Mouse (Mus musculus): ENCODE measurements around the gene Cd248. TPM values are rescaled to one million over a fixed set of nuclear protein-coding genes. Genes with fewer than 3 reads are reported as not detected.

The Cd248 gene
- polyA plus RNA-seq, 1 experiment = 5.8 TPM

GRCm38 (mm10) chr19:5051515-5051914 lies 16.4 kb upstream of the Cd248 start:
- peak overlapping the region; percentile 84 for H3K27ac ChIP-seq (ENCODE audit: insufficient read depth, low read length)
- TF ChIP-seq CTCF (IDR thresholded peaks at IDR 0.05; ENCODE audit: extremely low read depth, insufficient read depth, low read length) (no peak), POLR2A (IDR thresholded peaks at IDR 0.05; ENCODE audit: extremely low read depth, insufficient read depth, low read length) (no peak)
- H3K4me1 ChIP-seq (ENCODE audit: control insufficient read depth, insufficient read depth, low read length) = peaks cover 11% of the 10 kb centered on the region
- peak overlapping the region; percentile 58 for H3K4me3 ChIP-seq (ENCODE audit: insufficient read depth, low read length)

GRCm38 (mm10) chr19:5052166-5052822 lies 15.6 kb upstream of the Cd248 start:
- peak overlapping the region; percentile 58 for H3K4me3 ChIP-seq (ENCODE audit: insufficient read depth, low read length)
- H3K27ac ChIP-seq (ENCODE audit: insufficient read depth, low read length) = peak overlapping the region; percentile 79
- TF ChIP-seq CTCF (IDR thresholded peaks at IDR 0.05; ENCODE audit: extremely low read depth, insufficient read depth, low read length) (no peak), POLR2A (IDR thresholded peaks at IDR 0.05; ENCODE audit: extremely low read depth, insufficient read depth, low read length) (peak; percentile 50; the same call in 1 of the 2 replicates)
- H3K4me1 ChIP-seq (ENCODE audit: control insufficient read depth, insufficient read depth, low read length) = peaks cover 8% of the 10 kb centered on the region

GRCm38 (mm10) chr19:5052853-5053252 lies 15.0 kb upstream of the Cd248 start:
- no peak for TF ChIP-seq CTCF (IDR thresholded peaks at IDR 0.05; ENCODE audit: extremely low read depth, insufficient read depth, low read length)
- TF ChIP-seq POLR2A (IDR thresholded peaks at IDR 0.05; ENCODE audit: extremely low read depth, insufficient read depth, low read length) = no peak
- peaks cover 5% of the 10 kb centered on the region; the same call in 1 of the 2 replicates for H3K4me1 ChIP-seq (ENCODE audit: control insufficient read depth, insufficient read depth, low read length)
- peak overlapping the region; percentile 79 for H3K27ac ChIP-seq (ENCODE audit: insufficient read depth, low read length)
- peak overlapping the region; percentile 58 for H3K4me3 ChIP-seq (ENCODE audit: insufficient read depth, low read length)

- Histone ChIP-seq H3K27ac (ENCODE audit: insufficient read depth, low read length) (no peak overlapping the region), H3K4me3 (ENCODE audit: insufficient read depth, low read length) (no peak overlapping the region), H3K4me1 (ENCODE audit: control insufficient read depth, insufficient read depth, low read length) (peaks cover 8% of the 10 kb centered on the region)
- TF ChIP-seq POLR2A (IDR thresholded peaks at IDR 0.05; ENCODE audit: extremely low read depth, insufficient read depth, low read length) (no peak), CTCF (IDR thresholded peaks at IDR 0.05; ENCODE audit: extremely low read depth, insufficient read depth, low read length) (peak; percentile 47)
These were observed 14.0 kb upstream of the Cd248 start for GRCm38 (mm10) chr19:5053909-5054308.

GRCm38 (mm10) chr19:5056251-5056650 lies 11.6 kb upstream of the Cd248 start:
- no peak overlapping the region for H3K27ac ChIP-seq (ENCODE audit: insufficient read depth, low read length)
- H3K4me1 ChIP-seq (ENCODE audit: control insufficient read depth, insufficient read depth, low read length) = peaks cover 5% of the 10 kb centered on the region
- no peak for TF ChIP-seq POLR2A (IDR thresholded peaks at IDR 0.05; ENCODE audit: extremely low read depth, insufficient read depth, low read length)
- peak; percentile 56 for TF ChIP-seq CTCF (IDR thresholded peaks at IDR 0.05; ENCODE audit: extremely low read depth, insufficient read depth, low read length)
- no peak overlapping the region for H3K4me3 ChIP-seq (ENCODE audit: insufficient read depth, low read length)

GRCm38 (mm10) chr19:5057876-5058775 lies 9.8 kb upstream of the Cd248 start:
- Histone ChIP-seq H3K4me3 (ENCODE audit: insufficient read depth, low read length) (no peak overlapping the region), H3K4me1 (ENCODE audit: control insufficient read depth, insufficient read depth, low read length) (peaks cover 7% of the 10 kb centered on the region), H3K27ac (ENCODE audit: insufficient read depth, low read length) (no peak overlapping the region)
- no peak for TF ChIP-seq CTCF (IDR thresholded peaks at IDR 0.05; ENCODE audit: extremely low read depth, insufficient read depth, low read length)
- 0 out of 2 replicates have a peak, but pooled peaks have one; percentile 22 for TF ChIP-seq POLR2A (IDR thresholded peaks at IDR 0.05; ENCODE audit: extremely low read depth, insufficient read depth, low read length)

GRCm38 (mm10) chr19:5058801-5059771 lies 8.8 kb upstream of the Cd248 start:
- Histone ChIP-seq H3K27ac (ENCODE audit: insufficient read depth, low read length) (no peak overlapping the region), H3K4me1 (ENCODE audit: control insufficient read depth, insufficient read depth, low read length) (peaks cover 7% of the 10 kb centered on the region), H3K4me3 (ENCODE audit: insufficient read depth, low read length) (no peak overlapping the region)
- TF ChIP-seq CTCF (IDR thresholded peaks at IDR 0.05; ENCODE audit: extremely low read depth, insufficient read depth, low read length) (no peak), POLR2A (IDR thresholded peaks at IDR 0.05; ENCODE audit: extremely low read depth, insufficient read depth, low read length) (no peak)

- Histone ChIP-seq H3K27ac (ENCODE audit: insufficient read depth, low read length) (no peak overlapping the region), H3K4me3 (ENCODE audit: insufficient read depth, low read length) (no peak overlapping the region)
These were observed 7.2 kb upstream of the Cd248 start for GRCm38 (mm10) chr19:5060365-5061330.

More at GRCm38 (mm10) chr19:5060365-5061330, 7.2 kb upstream of the Cd248 start:
- H3K4me1 ChIP-seq (ENCODE audit: control insufficient read depth, insufficient read depth, low read length) = peaks cover 7% of the 10 kb centered on the region
- TF ChIP-seq POLR2A (IDR thresholded peaks at IDR 0.05; ENCODE audit: extremely low read depth, insufficient read depth, low read length) (no peak), CTCF (IDR thresholded peaks at IDR 0.05; ENCODE audit: extremely low read depth, insufficient read depth, low read length) (no peak)
